14 mouse cellular contexts compared by ENCODE assay signal in the genomic region with DNA sequence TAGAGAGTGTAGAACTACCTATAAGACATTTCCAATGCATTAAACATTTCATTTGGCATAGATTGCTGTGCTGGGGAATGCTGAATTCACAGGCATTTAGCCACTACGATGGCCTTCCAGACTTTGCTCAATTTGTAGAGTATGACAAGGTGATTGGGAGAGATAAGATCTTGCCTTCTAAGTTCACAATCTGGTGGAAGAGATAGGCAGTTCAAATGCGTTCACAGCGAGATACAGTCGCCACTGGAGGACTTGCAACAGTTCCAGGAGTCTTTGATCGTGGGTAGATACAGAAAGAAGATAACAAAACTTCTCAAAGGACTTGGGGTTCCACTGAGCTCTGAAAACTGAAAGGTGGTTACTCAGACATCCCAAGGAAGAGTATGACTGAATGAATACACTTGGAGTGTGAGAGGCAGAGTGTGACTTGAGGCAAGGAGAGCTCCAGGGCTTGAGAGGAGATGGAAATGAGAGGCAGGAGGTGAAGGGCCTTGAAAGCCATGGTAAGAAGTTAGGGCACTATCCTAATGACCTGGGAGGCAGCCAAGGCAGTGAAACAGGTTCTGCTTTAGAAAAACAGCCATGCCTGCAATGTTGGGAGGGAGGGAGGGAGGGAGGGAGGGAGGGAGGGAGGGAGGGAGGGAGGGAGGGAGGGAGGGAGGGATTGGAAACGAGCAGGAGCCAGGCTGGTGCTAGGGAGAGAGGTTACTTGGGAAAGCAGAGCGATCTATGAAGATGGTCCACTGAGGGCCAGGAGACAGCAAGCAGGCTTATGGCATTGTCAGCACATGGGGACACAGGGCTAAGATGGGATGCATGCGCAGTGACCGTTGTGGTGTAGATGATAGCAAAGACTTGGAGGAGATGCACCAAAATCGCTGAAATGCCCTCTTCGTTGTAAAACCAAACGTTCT. TPM values are rescaled to one million over a fixed set of nuclear protein-coding genes. Genes with fewer than 3 reads are reported as not detected.
DNase-seq lines count a peak whose midpoint lies in the region; ATAC-seq and TF ChIP-seq lines count a peak whose summit lies in the region.
"Had no signal": no experiment of that assay in that cellular context is flagged by ENCODE, and none has a peak within 500 bp of the region (broad histone marks: within the 10 kb centered on the region; RNA-seq: fewer than 3 reads in every experiment).

No protein-coding gene starts in this region.

- H3K9ac ChIP-seq in kidney, embryonic 16.5 days (replicated peaks; ENCODE audit: low read length), result no peak overlapping the region
- no peak overlapping the region for H3K9ac ChIP-seq in MEL (ENCODE audit: control insufficient read depth, low read depth, low read length, poor library complexity, severe bottlenecking)
- H3K9ac ChIP-seq: heart, embryonic 13.5 days; liver, embryonic 12.5 days had no signal

- no peak for TF ChIP-seq CTCF in MEL (IDR thresholded peaks at IDR 0.05 in 2 of 3, conservative IDR thresholded peaks at IDR 0.05 in 1 of 3; ENCODE audit: control insufficient read depth in 1 of 3, insufficient read depth in 1 of 3, low read depth in 2 of 3, low read length in 3 of 3, poor library complexity in 1 of 3, severe bottlenecking in 1 of 3)

- peak; percentile 35 for DNase-seq in kidney, adult 18-20 months
- DNase-seq in 416B (ENCODE audit: low read depth) (peak; percentile 60), MEL (ENCODE audit: low read depth, low spot score) (peak; percentile 5)
- peak; percentile 31 for DNase-seq in kidney, postnatal 14 days
- DNase-seq in layer of hippocampus, postnatal 25 days (ENCODE audit: extremely low spot score in 1 of 2, low spot score in 1 of 2), result no peak
- DNase-seq: cerebellum, adult 9-11 months; heart, postnatal 36 days; layer of hippocampus, postnatal 36 days had no signal

- H3K9me3 ChIP-seq in kidney, embryonic 16.5 days (ENCODE audit: low read length), result no peaks in the 10 kb centered on the region
- H3K9me3 ChIP-seq in MEL (replicated peaks; ENCODE audit: insufficient read depth, low read length), result no peaks in the 10 kb centered on the region
- H3K9me3 ChIP-seq: heart, embryonic 13.5 days; liver, embryonic 12.5 days had no signal

- no peak overlapping the region for H3K4me3 ChIP-seq in kidney, embryonic 16.5 days (ENCODE audit: low read length)
- no peak overlapping the region for H3K4me3 ChIP-seq in MEL (ENCODE audit: control insufficient read depth in 1 of 2, insufficient read depth in 1 of 2, low read depth in 2 of 2, low read length in 2 of 2)
- H3K4me3 ChIP-seq: heart, embryonic 13.5 days; liver, embryonic 12.5 days; myocyte had no signal

- H3K27me3 ChIP-seq in kidney, embryonic 16.5 days (ENCODE audit: insufficient read depth, low read length), result no peaks in the 10 kb centered on the region
- no peaks in the 10 kb centered on the region for H3K27me3 ChIP-seq in MEL (ENCODE audit: control insufficient read depth in 1 of 2, insufficient read depth in 2 of 2, low read length in 2 of 2)
- H3K27me3 ChIP-seq: liver, embryonic 12.5 days had no signal

- no peak for TF ChIP-seq POLR2A in MEL (IDR thresholded peaks at IDR 0.05; ENCODE audit: control insufficient read depth in 1 of 2, insufficient read depth in 1 of 2, low read depth in 1 of 2, low read length in 2 of 2, poor library complexity in 1 of 2)

- TF ChIP-seq RAD21 in MEL (IDR thresholded peaks at IDR 0.05; ENCODE audit: low read depth, low read length), result no peak

- ATAC-seq in kidney, embryonic 16.5 days (ENCODE audit: low FRiP score, low TSS enrichment), result no peak
- no peak for ATAC-seq in monocyte, adult 5-6 weeks (replicated peaks; ENCODE audit: insufficient number of reproducible peaks, low FRiP score, low TSS enrichment, poor library complexity, severe bottlenecking)
- ATAC-seq: liver, embryonic 12.5 days had no signal

- H3K36me3 ChIP-seq in kidney, embryonic 16.5 days (ENCODE audit: insufficient read depth, low read length), result no peaks in the 10 kb centered on the region
- H3K36me3 ChIP-seq in MEL (ENCODE audit: control insufficient read depth in 1 of 2, insufficient read depth in 2 of 2, low read length in 2 of 2), result no peaks in the 10 kb centered on the region
- H3K36me3 ChIP-seq: heart, embryonic 13.5 days; liver, embryonic 12.5 days had no signal

- no peak overlapping the region for H3K4me2 ChIP-seq in kidney, embryonic 16.5 days (replicated peaks; ENCODE audit: low read depth, low read length)
- H3K4me2 ChIP-seq: heart, embryonic 13.5 days; liver, embryonic 12.5 days had no signal

- H3K4me1 ChIP-seq in kidney, embryonic 16.5 days (ENCODE audit: insufficient read depth, low read length), result peaks cover 6% of the 10 kb centered on the region; the same call in 1 of the 2 replicates
- peaks cover 0 to 2% of the 10 kb centered on the region in 2 experiments; a peak in 1 of 4 replicates for H3K4me1 ChIP-seq in MEL (ENCODE audit: control insufficient read depth in 1 of 2, insufficient read depth in 2 of 2, low read length in 2 of 2)
- H3K4me1 ChIP-seq: liver, embryonic 12.5 days had no signal

- H3K27ac ChIP-seq in kidney, embryonic 16.5 days (ENCODE audit: low read length), result no peak overlapping the region
- no peak overlapping the region for H3K27ac ChIP-seq in MEL (ENCODE audit: control insufficient read depth, low read depth, low read length)
- H3K27ac ChIP-seq: heart, embryonic 13.5 days; hindbrain, postnatal 0 days; liver, embryonic 12.5 days had no signal

- no peak for TF ChIP-seq EP300 in MEL (IDR thresholded peaks at IDR 0.05; ENCODE audit: low read depth in 1 of 2, low read length in 2 of 2)

- 75% methylated on average over 12 of the region's 12 CpGs for WGBS in kidney, embryonic 16.5 days

- no peaks in the 10 kb centered on the region for H3K79me2 ChIP-seq in MEL (ENCODE audit: control insufficient read depth, insufficient read depth, low read length, poor library complexity)

TF ChIP-seq in MEL, 35 proteins besides CTCF, POLR2A, EP300 and RAD21:
- peak; percentile 47 for TF ChIP-seq GATA1 (IDR thresholded peaks at IDR 0.05; ENCODE audit: low read depth, low read length)
- no peak for TF ChIP-seq ETS1 (IDR thresholded peaks at IDR 0.05; ENCODE audit: low read depth, low read length)

RNA-seq across cellular contexts. Expression of gene Sh3rf1, which starts 45.7 kb away (rescaled TPM):
- 23.3 and 26.7 TPM in 2 replicates for polyA plus RNA-seq in kidney, embryonic 16.5 days (2015; fragmentation: Nextera tagmentation; extraction: Ambion mirVana)
- 1.5 and 1.8 TPM in 2 replicates for total RNA-seq in MEL (2012; rRNA removed)
- 1 to 10 TPM in 1 of 2 experiments, not detected in 1; 5.9 TPM for polyA plus RNA-seq in MEL (2012; ENCODE audit: insufficient read depth in 1 of 2, insufficient read length in 2 of 2, low read depth in 1 of 2, low replicate concordance in 2 of 2, missing spikeins in 1 of 2)
- 10 to 100 TPM; 65.4 to 70.7 TPM for total RNA-seq in layer of hippocampus, postnatal 25 days (2021)
- 0.57 to 2.6 TPM (median 2.1 TPM) in 3 replicates for total RNA-seq in monocyte, adult 5-6 weeks (2017)

Comparison
In these comparisons a context has a peak if more than half of its experiments do, and no peak if none do; other contexts are left out.
1. DNase-seq: peak in kidney, adult 18-20 months (single experiment), 416B (single experiment), MEL (single experiment) and kidney, postnatal 14 days (single experiment); none in layer of hippocampus, postnatal 25 days (0 of 2).
2. RNA of gene Sh3rf1, which starts 45.7 kb away (total RNA-seq): 65.4 to 70.7 TPM in layer of hippocampus, postnatal 25 days; 1.5 to 1.8 TPM in MEL and 0.57 to 2.6 TPM in monocyte, adult 5-6 weeks; every median in the first group is over 10 times any median in the second.